Mouse (Mus musculus) C2C12 (cell line): ENCODE measurements at regions not wholly inside any gene's neighbourhood (a gene's known extent, or its start where the extent isn't known, plus 50 kb on each side); places are given as distances from the start of the nearest gene placed in this dataset.

Experiments used
- CEBPB ChIP-seq: IDR thresholded peaks from one replicate; pipeline ENCODE4 v1.6.1; 2011; ENCODE audit warnings: low read depth, mild to moderate bottlenecking, control low read depth, moderate library complexity
- CTCF ChIP-seq: IDR thresholded peaks from one replicate; pipeline ENCODE4 v1.5.1; 2011; ENCODE audit not compliant: control insufficient read depth, insufficient read depth, insufficient read length
- MAX ChIP-seq: IDR thresholded peaks from one replicate; pipeline ENCODE4 v1.6.1; 2011; ENCODE audit warnings: mild to moderate bottlenecking, control low read depth

DNA sequence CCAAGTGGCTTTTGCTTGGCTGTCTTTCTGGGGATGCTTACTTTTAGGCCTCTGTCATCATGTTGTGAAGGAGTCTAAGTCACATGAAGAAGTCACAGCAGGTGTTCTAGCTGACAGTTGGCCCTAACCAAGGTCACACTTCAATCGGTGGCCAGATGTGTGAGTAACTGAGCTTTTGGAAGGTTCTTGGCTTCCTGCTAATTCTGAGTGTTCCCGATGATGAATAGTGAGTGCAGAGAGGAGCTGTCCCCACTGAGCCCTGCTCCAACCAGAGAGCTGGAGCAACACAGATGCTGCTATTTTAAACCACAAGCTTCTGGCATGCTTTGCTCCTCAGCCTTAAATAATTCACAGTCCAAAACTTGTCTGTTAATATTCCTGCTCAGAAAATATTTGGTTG, 1966.6 kb downstream of the 9330182O14Rik start:
- TF ChIP-seq CEBPB = no peak
- TF ChIP-seq MAX = no peak
- no peak for TF ChIP-seq CTCF
